Mouse (Mus musculus) cortical plate, adult 2 months (tissue): ENCODE measurements around the gene Ctdsp1. TPM values are rescaled to one million over a fixed set of nuclear protein-coding genes. Genes with fewer than 3 reads are reported as not detected.

Experiments used
- H3K27ac ChIP-seq: fragments of 200-500 bp; 2 replicates; pipeline ENCODE4 v1.5.1; 2012; ENCODE audit warnings: low read length, control low read depth, inconsistent platforms; ENCODE audit not compliant: insufficient read depth
- H3K4me1 ChIP-seq: fragments of 200-500 bp; 2 replicates; pipeline ENCODE4 v1.6.1; 2011; ENCODE audit warnings: low read length; ENCODE audit not compliant: control insufficient read depth, insufficient read depth
- H3K4me3 ChIP-seq: fragments of 200-500 bp; 2 replicates; pipeline ENCODE4 v1.5.1; 2011; ENCODE audit warnings: mild to moderate bottlenecking, low read length, control low read depth; ENCODE audit not compliant: insufficient read depth
- CTCF ChIP-seq: fragments of 200-500 bp; IDR thresholded peaks from 2 replicates; pipeline ENCODE4 v1.5.1; 2011; ENCODE audit warnings: mild to moderate bottlenecking, control low read depth, low read length; ENCODE audit not compliant: insufficient read depth; ENCODE audit errors: extremely low read depth
- POLR2A ChIP-seq: fragments of 200-500 bp; IDR thresholded peaks from 2 replicates; pipeline ENCODE4 v1.6.1; 2011; ENCODE audit warnings: mild to moderate bottlenecking, low read length, control low read depth; ENCODE audit not compliant: insufficient read depth; ENCODE audit errors: extremely low read depth
- polyA plus RNA-seq: library from polyadenylated mRNA; depleted of rRNA; stranded (reverse); fragments of >200 nt; gene quantifications from 2 replicates; pipeline ENCODE4 v1.2.3, GENCODE M21; 2012; rRNA removed

The Ctdsp1 gene
- polyA plus RNA-seq, result 25.4 and 26.8 TPM in 2 replicates

DNA sequence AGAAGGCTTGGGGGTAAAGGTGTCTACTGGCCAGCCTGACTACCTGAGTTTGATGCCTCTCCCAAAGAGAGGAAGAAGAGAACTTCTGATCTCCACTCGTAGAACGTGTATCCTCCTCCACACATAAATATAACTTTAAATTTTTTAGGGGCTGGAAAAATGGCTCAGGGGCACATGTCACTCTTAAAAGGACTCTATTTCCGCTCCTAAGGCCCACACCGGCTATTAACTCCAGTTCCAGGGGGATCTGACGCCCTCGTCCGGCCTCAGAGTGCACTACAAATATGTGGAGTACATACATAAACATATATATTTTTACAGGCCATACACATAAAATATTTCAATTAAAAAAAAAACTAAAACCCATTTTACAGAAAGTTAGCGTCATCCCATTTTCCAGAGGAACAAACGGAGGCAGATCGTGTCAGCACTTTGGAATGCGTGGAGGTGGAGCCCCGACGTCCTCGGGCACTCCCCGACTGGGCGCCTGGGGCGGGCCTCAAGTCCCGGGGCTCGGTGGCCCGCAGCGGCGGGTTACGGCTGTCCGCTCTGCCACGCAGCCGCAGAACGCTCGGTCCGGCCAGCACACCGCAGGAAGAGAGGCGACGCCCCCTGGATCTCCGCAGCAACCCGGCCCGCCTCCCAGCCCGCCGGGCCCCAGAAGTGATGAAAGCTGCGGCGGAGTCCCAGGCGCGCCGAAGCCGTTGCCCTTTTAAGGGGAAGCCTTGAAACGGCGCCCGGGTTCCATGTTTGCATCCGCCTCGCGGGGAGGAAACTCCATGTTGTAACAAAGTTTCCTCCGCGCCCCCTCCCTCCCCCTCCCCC, at the start of gene Ctdsp1:
TSS of gene Ctdsp1 (plus strand) at position 586 of the 825 bp plus-strand sequence.
- TF ChIP-seq POLR2A (no peak), CTCF (no peak)
- H3K4me1 ChIP-seq, result no peaks in the 10 kb centered on the region
- peak within 1 kb of the TSS; percentile 91 for H3K27ac ChIP-seq
- H3K4me3 ChIP-seq, result peak within 1 kb of the TSS; percentile 64

DNA sequence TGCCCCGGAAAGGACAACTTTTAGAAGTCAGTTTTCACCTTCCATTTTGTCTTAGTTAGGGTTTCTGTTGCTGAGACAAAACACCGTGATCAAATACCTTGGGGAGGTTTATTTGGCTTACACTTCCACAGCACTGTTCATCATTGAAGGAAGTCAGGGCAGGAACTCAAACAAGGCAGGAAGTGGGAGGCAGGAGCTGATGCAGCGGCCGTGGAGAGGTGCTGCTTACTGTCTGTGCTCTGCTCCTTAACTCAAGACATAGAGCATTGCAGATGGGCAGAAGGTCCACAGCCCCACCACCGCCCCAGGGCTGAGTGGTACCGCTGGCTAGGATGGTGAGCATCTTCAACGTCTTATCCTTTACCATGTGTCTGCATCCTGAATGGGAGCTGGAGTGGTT, 49.4 kb upstream of the Ctdsp1 start:
- no peak overlapping the region for H3K27ac ChIP-seq
- no peak overlapping the region for H3K4me3 ChIP-seq
- TF ChIP-seq POLR2A, result no peak
- no peak for TF ChIP-seq CTCF
- H3K4me1 ChIP-seq, result peaks cover 8% of the 10 kb centered on the region

DNA sequence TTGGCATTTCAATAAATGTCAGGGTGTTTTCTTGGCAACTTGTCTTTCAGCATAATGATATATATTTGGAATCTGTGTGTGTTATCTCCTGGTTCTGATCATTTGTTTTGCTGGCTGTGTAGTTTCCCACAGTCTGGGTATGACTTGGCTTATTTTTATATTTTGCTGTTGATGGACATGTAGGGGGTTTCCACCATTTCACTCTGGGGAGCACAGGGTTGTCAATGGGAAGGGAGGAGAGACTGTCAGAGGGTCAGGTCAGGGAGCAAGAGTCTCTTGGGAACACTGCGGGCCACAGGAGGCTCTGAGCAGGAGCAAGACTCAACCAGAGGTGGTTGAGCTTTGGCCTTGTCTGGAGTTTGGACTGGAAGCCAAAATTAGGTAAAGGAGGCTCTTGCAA, 49.0 kb upstream of the Ctdsp1 start:
- TF ChIP-seq CTCF (no peak), POLR2A (no peak)
- Histone ChIP-seq H3K4me3 (no peak overlapping the region), H3K4me1 (peaks cover 8% of the 10 kb centered on the region), H3K27ac (no peak overlapping the region)

DNA sequence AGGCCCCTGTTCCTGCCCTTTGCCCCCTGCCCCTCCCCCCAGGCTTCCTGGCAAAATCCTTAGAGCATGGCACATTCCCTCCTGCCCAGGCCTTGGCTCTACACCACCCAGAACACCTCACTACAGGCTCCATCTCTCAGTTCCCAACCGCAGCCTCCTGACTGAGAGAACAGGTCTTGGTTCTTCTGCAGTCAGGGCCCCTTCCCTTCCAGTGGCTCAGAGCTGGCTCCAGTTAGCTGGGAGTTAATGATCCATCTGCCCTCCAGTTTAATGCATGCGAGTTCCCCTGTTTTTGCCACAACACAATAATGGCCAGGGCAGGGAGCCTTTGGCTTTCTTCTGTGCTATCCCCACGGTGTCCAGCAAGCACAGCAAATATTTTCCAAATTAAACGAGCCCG, 48.1 kb upstream of the Ctdsp1 start:
- TF ChIP-seq POLR2A (no peak), CTCF (no peak)
- H3K4me3 ChIP-seq, result no peak overlapping the region
- peaks cover 8% of the 10 kb centered on the region for H3K4me1 ChIP-seq
- no peak overlapping the region for H3K27ac ChIP-seq

DNA sequence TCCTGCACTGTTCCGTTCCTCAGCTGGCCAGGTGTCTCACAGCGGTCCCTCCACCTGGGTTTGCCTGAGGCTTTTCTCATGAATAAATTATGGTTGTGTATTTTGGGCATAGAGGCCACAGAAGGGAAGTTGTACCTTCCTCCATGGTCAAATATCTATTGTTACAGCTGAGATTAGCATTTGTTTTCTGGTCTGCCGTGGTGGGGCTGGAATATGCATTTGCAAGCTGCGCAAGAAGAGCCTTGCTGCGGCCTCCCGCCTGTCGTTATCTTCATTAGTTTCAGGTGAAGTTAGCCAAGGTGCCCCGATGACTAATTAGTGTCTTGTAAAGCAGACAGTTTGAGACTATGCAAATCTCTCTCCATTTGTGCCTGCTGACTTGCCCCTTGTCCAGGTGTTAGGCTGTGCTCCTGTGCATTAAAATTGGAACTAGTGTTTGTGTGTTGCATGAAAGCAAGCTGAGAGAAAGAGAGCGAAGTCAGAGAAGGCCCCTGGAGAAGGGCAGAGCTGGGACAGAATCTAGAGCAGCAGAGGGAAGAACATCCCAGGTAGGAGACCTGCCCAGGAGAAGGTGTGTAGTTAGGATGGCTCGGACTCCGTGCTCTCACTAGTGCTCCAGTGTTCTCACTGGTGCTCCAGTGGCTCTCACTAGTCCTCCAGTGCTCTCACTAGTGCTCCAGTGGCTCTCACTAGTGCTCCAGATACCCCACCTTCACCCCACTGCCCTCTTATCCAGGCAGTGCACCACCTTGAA, 47.0 kb upstream of the Ctdsp1 start:
- H3K27ac ChIP-seq, result no peak overlapping the region

DNA sequence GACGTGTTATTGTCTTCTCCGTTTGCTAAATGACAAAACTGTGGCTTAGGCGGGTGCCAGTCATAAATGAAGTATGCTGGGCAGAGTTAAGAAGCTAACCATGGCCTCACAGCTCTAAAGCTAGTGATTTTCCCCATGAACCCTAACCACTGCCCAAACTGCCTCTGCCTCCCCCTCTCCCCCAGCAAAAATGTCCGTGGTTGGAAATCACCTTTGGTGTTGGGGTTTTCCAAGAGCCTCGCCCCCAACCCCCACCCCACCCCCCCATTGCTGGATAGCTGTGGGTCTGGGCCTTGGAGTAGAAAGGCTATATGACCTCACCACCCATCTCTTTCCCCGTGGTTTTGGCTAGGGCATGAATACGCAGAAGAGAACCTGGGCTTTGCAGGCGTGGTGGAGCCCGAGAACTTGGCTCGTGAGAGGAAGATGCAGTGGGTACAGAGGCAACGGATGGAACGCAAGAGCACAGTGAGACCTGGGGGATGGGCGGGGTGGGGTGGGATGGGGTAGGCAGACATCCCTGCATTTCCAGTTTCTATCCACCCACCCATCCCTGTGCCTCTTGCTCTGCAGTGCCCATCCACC, 40.0 kb upstream of the Ctdsp1 start:
- Histone ChIP-seq H3K4me3 (no peak overlapping the region), H3K4me1 (no peaks in the 10 kb centered on the region), H3K27ac (no peak overlapping the region)
- TF ChIP-seq POLR2A, result no peak
- no peak for TF ChIP-seq CTCF

More for the DNA sequence above, 47.0 kb upstream of the Ctdsp1 start:
- TF ChIP-seq POLR2A (no peak), CTCF (no peak)
- Histone ChIP-seq H3K4me3 (no peak overlapping the region), H3K4me1 (peaks cover 8% of the 10 kb centered on the region)

DNA sequence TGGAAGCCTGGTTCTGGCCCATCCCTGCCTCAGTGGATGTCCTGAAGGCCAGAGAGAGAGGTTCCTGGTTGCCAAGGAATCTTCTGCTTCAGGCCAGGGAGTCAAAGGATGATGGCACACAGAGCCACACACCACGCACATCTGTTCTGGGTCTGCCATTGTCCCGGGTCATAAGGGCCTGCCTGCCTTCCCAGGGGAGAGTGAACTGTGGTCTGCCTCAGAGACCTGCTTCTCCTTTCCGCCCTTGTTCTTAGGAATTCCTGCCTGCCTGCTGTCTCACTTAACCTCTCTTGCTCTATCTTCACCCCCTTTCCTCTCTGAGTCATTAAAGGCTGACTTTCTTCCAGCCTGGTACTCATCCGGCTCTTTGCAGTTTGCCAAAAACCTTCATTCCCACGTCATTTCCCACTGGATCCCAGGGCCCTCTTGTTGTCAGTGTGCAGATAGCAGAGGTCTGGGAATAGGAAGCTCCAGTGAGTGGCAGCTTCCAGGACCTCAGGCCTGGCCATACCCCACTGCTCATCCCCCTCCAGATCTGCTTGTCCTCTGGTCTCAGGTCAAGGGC, 38.7 kb upstream of the Ctdsp1 start:
- Histone ChIP-seq H3K27ac (no peak overlapping the region), H3K4me3 (no peak overlapping the region), H3K4me1 (no peaks in the 10 kb centered on the region)
- no peak for TF ChIP-seq POLR2A
- TF ChIP-seq CTCF, result no peak

DNA sequence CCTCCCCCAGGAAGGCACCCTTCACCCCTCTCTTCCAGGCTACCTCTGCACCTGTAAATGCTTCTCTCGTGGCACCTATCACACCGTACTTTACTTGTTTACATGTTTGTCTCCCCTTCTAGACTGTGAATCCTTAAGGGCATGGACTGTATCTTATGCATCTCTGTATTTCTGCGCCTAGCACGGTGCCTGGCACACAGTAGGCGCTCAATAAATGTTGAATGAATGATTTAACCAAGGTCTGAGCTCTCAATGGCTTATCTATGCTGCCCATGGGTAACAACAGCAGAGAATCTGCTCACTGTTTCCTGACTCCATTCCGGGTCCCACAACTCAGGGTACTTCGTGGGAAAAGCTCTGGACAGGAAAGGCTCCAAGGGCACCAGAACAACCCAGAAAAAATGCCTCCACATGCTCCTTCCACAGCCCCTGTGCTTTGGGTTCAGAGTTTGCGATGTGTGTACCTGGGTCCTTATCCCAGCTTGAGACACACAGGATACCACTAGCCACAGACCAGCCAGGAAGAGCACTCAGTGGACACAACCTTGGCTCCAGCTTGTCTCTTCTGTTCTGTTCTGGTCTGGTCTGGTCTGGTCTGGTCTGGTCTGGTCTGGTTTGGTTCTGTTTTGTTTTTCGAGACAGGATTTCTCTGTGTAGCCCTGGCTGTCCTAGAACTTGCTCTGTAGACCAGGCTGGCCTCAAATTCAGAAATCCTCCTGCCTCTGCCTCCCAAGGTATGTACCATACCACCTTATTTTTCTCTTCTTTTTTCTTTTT, 37.7 kb upstream of the Ctdsp1 start:
- Histone ChIP-seq H3K4me1 (no peaks in the 10 kb centered on the region), H3K4me3 (no peak overlapping the region), H3K27ac (no peak overlapping the region)
- TF ChIP-seq POLR2A (no peak), CTCF (no peak)

DNA sequence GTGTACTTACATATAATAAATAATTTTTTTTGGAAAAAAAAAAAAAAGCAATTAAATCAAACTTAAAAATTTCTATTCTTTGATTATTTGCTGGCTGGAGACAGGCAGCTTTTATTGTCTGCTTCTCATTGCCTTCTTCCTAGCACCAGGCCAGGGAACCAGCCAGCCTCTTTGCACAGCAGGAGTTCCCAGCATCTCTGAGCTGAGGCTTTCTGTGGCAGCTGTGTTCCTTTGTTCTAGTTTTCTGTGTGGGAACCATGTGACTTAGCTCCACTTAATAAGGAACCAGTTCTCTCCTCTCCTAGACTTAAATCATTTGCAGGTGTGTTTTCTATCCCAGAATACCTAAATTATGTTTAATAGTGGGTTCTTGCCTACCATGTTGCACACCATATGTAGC, 33.8 kb upstream of the Ctdsp1 start:
- H3K4me1 ChIP-seq, result no peaks in the 10 kb centered on the region
- H3K4me3 ChIP-seq, result no peak overlapping the region
- TF ChIP-seq POLR2A (no peak), CTCF (no peak)
- no peak overlapping the region for H3K27ac ChIP-seq
